Mouse (Mus musculus): ENCODE results near the gene Mark2.

GRCm38 (mm10) chr19:7267091-7267741 lies 74.4 kb downstream of the Mark2 start, which contains the start of gene Rcor2:
- TF ChIP-seq CTCF (IDR thresholded peaks at IDR 0.05; ENCODE audit: insufficient read depth, low read depth, low read length): no peak
- TF ChIP-seq POLR2A (IDR thresholded peaks at IDR 0.05; ENCODE audit: insufficient read depth, low read depth, low read length): no peak

All from olfactory bulb, adult 2 months (tissue).